Mouse (Mus musculus) thymus, adult 2 months (tissue): Measurements from ENCODE around the gene Uba3.

Experiments
- CTCF ChIP-seq: fragments of 200-500 bp; IDR thresholded peaks from 2 replicates; pipeline ENCODE4 v1.5.1; 2012; ENCODE audit warnings: mild to moderate bottlenecking, control low read depth, low read length, moderate library complexity, borderline replicate concordance; ENCODE audit not compliant: control insufficient read depth, poor library complexity, insufficient read depth; ENCODE audit errors: extremely low read depth
- POLR2A ChIP-seq: fragments of 200-500 bp; IDR thresholded peaks from 2 replicates; pipeline ENCODE4 v1.6.1; 2012; ENCODE audit warnings: mild to moderate bottlenecking, low read length, control low read depth, moderate library complexity; ENCODE audit not compliant: control insufficient read depth, poor library complexity, insufficient read depth; ENCODE audit errors: extremely low read depth

DNA sequence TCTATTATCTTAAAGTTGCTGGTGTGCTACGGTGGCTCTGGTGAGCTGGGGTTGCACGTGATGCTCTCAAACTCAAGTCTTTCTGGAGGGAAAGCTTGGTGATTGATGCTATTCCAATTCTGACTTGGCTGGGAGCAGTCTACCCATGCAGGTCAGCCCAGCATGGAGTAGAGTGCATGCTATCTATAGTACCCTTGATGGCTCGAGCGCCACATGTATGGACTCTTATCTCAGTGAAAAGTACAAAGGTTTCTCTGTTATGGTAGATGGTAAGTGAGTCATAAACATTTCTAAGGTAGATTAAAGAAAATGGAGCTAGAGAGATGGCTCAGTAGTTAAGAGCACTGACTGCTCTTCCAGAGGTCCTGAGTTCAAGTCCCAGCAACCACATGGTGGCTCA is 37.1 kb upstream of the Uba3 start:
- no peak for TF ChIP-seq CTCF
- TF ChIP-seq POLR2A = no peak
